Mouse (Mus musculus) brain, embryonic 14.5 days (tissue): ENCODE measurements around the gene Slc25a16. TPM values are rescaled to one million over a fixed set of nuclear protein-coding genes. Genes with fewer than 3 reads are reported as not detected.

Source experiments
- DNase-seq: peaks from one replicate; pipeline ENCODE4 v3.0.0-alpha.2; 2011; ENCODE audit warnings: low read depth
- CTCF ChIP-seq: fragments of 200-500 bp; IDR thresholded peaks from 2 replicates; pipeline ENCODE4 v1.5.1; 2012; ENCODE audit warnings: inconsistent platforms, mild to moderate bottlenecking, moderate library complexity, borderline replicate concordance; ENCODE audit not compliant: insufficient read depth, insufficient read length; ENCODE audit errors: extremely low read depth
- POLR2A ChIP-seq: fragments of 200-500 bp; IDR thresholded peaks from 2 replicates; pipeline ENCODE4 v1.6.1; 2012; ENCODE audit warnings: mild to moderate bottlenecking, inconsistent platforms, borderline replicate concordance; ENCODE audit not compliant: poor library complexity, insufficient read depth, insufficient read length, severe bottlenecking; ENCODE audit errors: extremely low read depth
- polyA plus RNA-seq: library from polyadenylated mRNA; depleted of rRNA; stranded (reverse); fragments of >200 nt; gene quantifications from 2 replicates; pipeline ENCODE4 v1.2.3, GENCODE M21; 2012; rRNA removed

The Slc25a16 gene
- polyA plus RNA-seq, result 16.2 and 16.8 TPM in 2 replicates

- DNase-seq, result peak; percentile 97
- TF ChIP-seq CTCF (no peak), POLR2A (peak; percentile 66)
These were observed at the start of gene Slc25a16 for GRCm38 (mm10) chr10:62919925-62920765. Gene Slc25a16, plus strand, starts transcription at chr10:62920633.

- no peak for TF ChIP-seq CTCF
- no peak for DNase-seq
These were observed 45.6 kb upstream of the Slc25a16 start for GRCm38 (mm10) chr10:62874828-62875227.

GRCm38 (mm10) chr10:62875565-62875964 is 44.9 kb upstream of the Slc25a16 start:
- no peak for DNase-seq
- TF ChIP-seq CTCF, result no peak
- TF ChIP-seq POLR2A, result no peak

- DNase-seq, result no peak
- TF ChIP-seq POLR2A, result no peak
- no peak for TF ChIP-seq CTCF
These were observed 42.4 kb upstream of the Slc25a16 start for GRCm38 (mm10) chr10:62878056-62878455.

- TF ChIP-seq CTCF (peak; percentile 50; the same call in 1 of the 2 replicates), POLR2A (no peak)
- peak; percentile 26 for DNase-seq
These were observed 39.2 kb upstream of the Slc25a16 start for GRCm38 (mm10) chr10:62881211-62881610.

GRCm38 (mm10) chr10:62883933-62884372 is 36.5 kb upstream of the Slc25a16 start:
- TF ChIP-seq CTCF, result peak; percentile 26; the same call in 1 of the 2 replicates
- TF ChIP-seq POLR2A, result no peak
- peak; percentile 46 for DNase-seq

GRCm38 (mm10) chr10:62884517-62884916 is 35.9 kb upstream of the Slc25a16 start:
- no peak for DNase-seq
- no peak for TF ChIP-seq POLR2A

GRCm38 (mm10) chr10:62885460-62885859 is 35.0 kb upstream of the Slc25a16 start:
- no peak for DNase-seq
- TF ChIP-seq POLR2A, result no peak

- DNase-seq, result peak; percentile 68
- no peak for TF ChIP-seq CTCF
- TF ChIP-seq POLR2A, result no peak
These were observed 34.2 kb upstream of the Slc25a16 start for GRCm38 (mm10) chr10:62885969-62886798.

- no peak for TF ChIP-seq CTCF
- 0 out of 2 replicates have a peak, but pooled peaks have one; percentile 4 for TF ChIP-seq POLR2A
- DNase-seq, result peak; percentile 75
These were observed 33.4 kb upstream of the Slc25a16 start for GRCm38 (mm10) chr10:62886799-62887591.

- TF ChIP-seq CTCF (no peak), POLR2A (no peak)
- no peak for DNase-seq
These were observed 29.4 kb upstream of the Slc25a16 start for GRCm38 (mm10) chr10:62891025-62891424.
